ENCODE assay signal across 10 mouse cellular contexts in the genomic region with DNA sequence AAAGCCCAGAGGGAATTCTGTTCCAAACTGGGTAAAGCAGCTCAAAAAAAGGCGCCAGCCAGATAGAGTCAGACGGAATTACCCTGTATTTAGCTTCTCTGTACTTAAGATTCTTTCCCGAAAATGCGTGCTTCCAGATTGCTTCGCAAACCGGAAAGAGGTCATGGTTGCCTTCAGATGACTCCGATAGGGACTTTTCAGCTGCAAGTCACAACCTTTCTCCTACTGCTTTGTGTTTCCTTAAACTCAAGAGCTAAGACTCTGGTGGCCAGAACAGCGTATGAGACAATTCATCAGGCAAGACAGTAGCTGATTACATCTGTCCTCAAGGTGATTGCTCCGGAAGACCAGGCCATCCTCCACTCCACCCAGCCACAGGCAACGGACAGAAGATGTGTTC. TPM values are rescaled to one million over a fixed set of nuclear protein-coding genes. Genes with fewer than 3 reads are reported as not detected.
DNase-seq lines count a peak whose midpoint lies in the region; ATAC-seq and TF ChIP-seq lines count a peak whose summit lies in the region.
"Had no signal": no experiment of that assay in that cellular context is flagged by ENCODE, and none has a peak within 500 bp of the region (broad histone marks: within the 10 kb centered on the region; RNA-seq: fewer than 3 reads in every experiment).

No protein-coding gene starts in this region.

- no peak overlapping the region for H3K9ac ChIP-seq in liver, adult 2 months (ENCODE audit: low read depth, low read length)
- no peak overlapping the region for H3K9ac ChIP-seq in liver, embryonic 11.5 days (ENCODE audit: low read depth, low read length)
- peak overlapping the region; percentile 32; the same call in 1 of the 2 replicates for H3K9ac ChIP-seq in heart, postnatal 0 days (replicated peaks; ENCODE audit: low read depth, low read length)
- H3K9ac ChIP-seq: hindbrain, embryonic 12.5 days had no signal

- H3K79me2 ChIP-seq in liver, adult 2 months (ENCODE audit: control insufficient read depth, insufficient read depth, low read length), result no peaks in the 10 kb centered on the region

- WGBS in liver, adult 2 months, result 80% methylated on average over 10 of the region's 10 CpGs
- WGBS in liver, embryonic 11.5 days, result 78% methylated on average over 10 of the region's 10 CpGs
- WGBS in heart, postnatal 0 days, result 46% methylated on average over 10 of the region's 10 CpGs

- H3K36me3 ChIP-seq in liver, adult 2 months (ENCODE audit: control insufficient read depth, insufficient read depth, low read length), result no peaks in the 10 kb centered on the region
- H3K36me3 ChIP-seq in liver, embryonic 11.5 days (ENCODE audit: control insufficient read depth, insufficient read depth, low read length), result no peaks in the 10 kb centered on the region
- H3K36me3 ChIP-seq in heart, postnatal 0 days (replicated peaks; ENCODE audit: control insufficient read depth, insufficient read depth, low read length), result no peaks in the 10 kb centered on the region
- H3K36me3 ChIP-seq: hindbrain, embryonic 12.5 days had no signal

- no peak overlapping the region for H3K27ac ChIP-seq in liver, adult 2 months (replicated peaks; ENCODE audit: insufficient read depth, low read depth, low read length)
- no peak overlapping the region for H3K27ac ChIP-seq in liver, embryonic 11.5 days (ENCODE audit: low read depth, low read length)
- H3K27ac ChIP-seq in brown adipose tissue, adult 24 weeks (replicated peaks; ENCODE audit: low read depth, low read length), result peak overlapping the region; percentile 25
- peak overlapping the region; percentile 76 for H3K27ac ChIP-seq in heart, postnatal 0 days (ENCODE audit: low read depth)
- H3K27ac ChIP-seq: hindbrain, embryonic 12.5 days had no signal

- no peak for TF ChIP-seq POLR2A in liver, adult 2 months (IDR thresholded peaks at IDR 0.05; ENCODE audit: extremely low read depth, insufficient read depth, low read length)

- no peak for TF ChIP-seq CTCF in liver, adult 2 months (IDR thresholded peaks at IDR 0.05; ENCODE audit: low read depth, low read length)
- no peak for TF ChIP-seq CTCF in heart, postnatal 0 days (IDR thresholded peaks at IDR 0.05; ENCODE audit: low read depth)

- H3K27me3 ChIP-seq in liver, adult 2 months (ENCODE audit: control insufficient read depth, insufficient read depth, low read length), result no peaks in the 10 kb centered on the region
- H3K27me3 ChIP-seq in liver, embryonic 11.5 days (replicated peaks; ENCODE audit: control insufficient read depth, insufficient read depth, low read length), result no peaks in the 10 kb centered on the region
- H3K27me3 ChIP-seq in heart, postnatal 0 days (ENCODE audit: control insufficient read depth, insufficient read depth, low read length), result no peaks in the 10 kb centered on the region
- H3K27me3 ChIP-seq: hindbrain, embryonic 12.5 days had no signal

- no peak for TF ChIP-seq EP300 in heart, postnatal 0 days (IDR thresholded peaks at IDR 0.05; ENCODE audit: low read depth)

- no peak overlapping the region for H3K4me2 ChIP-seq in liver, embryonic 11.5 days
- H3K4me2 ChIP-seq in heart, postnatal 0 days (ENCODE audit: low read depth, low read length), result peak overlapping the region; percentile 58
- H3K4me2 ChIP-seq: hindbrain, embryonic 12.5 days had no signal

- H3K4me1 ChIP-seq in liver, adult 2 months (ENCODE audit: control insufficient read depth, insufficient read depth, low read length), result no peaks in the 10 kb centered on the region; the same call in 1 of the 2 replicates
- no peaks in the 10 kb centered on the region for H3K4me1 ChIP-seq in liver, embryonic 11.5 days (replicated peaks; ENCODE audit: control insufficient read depth, insufficient read depth, low read length)
- no peaks in the 10 kb centered on the region for H3K4me1 ChIP-seq in brown adipose tissue, adult 24 weeks (ENCODE audit: control insufficient read depth, insufficient read depth, insufficient read length, low read length)
- H3K4me1 ChIP-seq in heart, postnatal 0 days (ENCODE audit: control insufficient read depth, insufficient read depth), result peaks cover 12% of the 10 kb centered on the region
- H3K4me1 ChIP-seq: hindbrain, embryonic 12.5 days had no signal

- H3K4me3 ChIP-seq in liver, adult 2 months (ENCODE audit: insufficient read depth, low read depth, low read length), result no peak overlapping the region
- H3K4me3 ChIP-seq in liver, embryonic 11.5 days (ENCODE audit: low read depth, low read length), result no peak overlapping the region
- H3K4me3 ChIP-seq in brown adipose tissue, adult 24 weeks (ENCODE audit: insufficient read depth, low read depth, low read length), result 0 out of 2 replicates have a peak overlapping the region, but pooled peaks have one; percentile 2
- peak overlapping the region; percentile 45 for H3K4me3 ChIP-seq in heart, postnatal 0 days (ENCODE audit: low read depth, low read length)
- H3K4me3 ChIP-seq: hindbrain, embryonic 12.5 days had no signal

- peak; percentile 47 for DNase-seq in adrenal gland, adult 2 months
- no peak for DNase-seq in adrenal gland, postnatal 4 days (ENCODE audit: low spot score in 2 of 2)
- peak; percentile 4 for DNase-seq in liver, adult 2 months (ENCODE audit: extremely low read depth, low read depth, low spot score)
- no peak for DNase-seq in liver, embryonic 11.5 days (ENCODE audit: low spot score)
- no peak for DNase-seq in heart, postnatal 0 days (ENCODE audit: low spot score)
- no peak for DNase-seq in retina, postnatal 1 day
- DNase-seq: right cerebral cortex, postnatal 4 days had no signal

- H3K9me3 ChIP-seq in liver, embryonic 11.5 days (ENCODE audit: control insufficient read depth, low read length), result no peaks in the 10 kb centered on the region
- H3K9me3 ChIP-seq in heart, postnatal 0 days (replicated peaks; ENCODE audit: control insufficient read depth, low read length), result no peaks in the 10 kb centered on the region
- H3K9me3 ChIP-seq: hindbrain, embryonic 12.5 days had no signal

- no peak for ATAC-seq in liver, embryonic 11.5 days (replicated peaks; ENCODE audit: low FRiP score)
- no peak for ATAC-seq in heart, postnatal 0 days (ENCODE audit: insufficient read depth, low read depth)
- ATAC-seq in monocyte, adult 5-6 weeks (replicated peaks; ENCODE audit: insufficient number of reproducible peaks, low FRiP score, low TSS enrichment, poor library complexity, severe bottlenecking), result no peak

RNA-seq across cellular contexts. Expression of a gene that starts 53.8 kb away (rescaled TPM):
- 10 to 100 TPM; 58.1 to 58.5 TPM for total RNA-seq in adrenal gland, adult 2 months (2021)
- 31.6 and 42.5 TPM in 2 replicates for polyA plus RNA-seq in adrenal gland, adult 2 months (2012; rRNA removed)
- 10 to 100 TPM; 74.4 to 77.5 TPM for total RNA-seq in adrenal gland, postnatal 4 days (2021)
- 32.5 and 37.4 TPM in 2 replicates for total RNA-seq in liver, adult 2 months (2014; rRNA removed)
- 5.7 and 9.7 TPM in 2 replicates for polyA plus RNA-seq in liver, adult 2 months (2012; rRNA removed)
- polyA plus RNA-seq in liver, embryonic 11.5 days (2014; fragmentation: Nextera tagmentation; extraction: Ambion mirVana), result 46.5 and 54.6 TPM in 2 replicates
- polyA plus RNA-seq in brown adipose tissue, adult 24 weeks (2012; ENCODE audit: insufficient read depth, insufficient read length, missing spikeins), result 27.5 and 35.0 TPM in 2 replicates
- total RNA-seq in heart, postnatal 0 days (2014; rRNA removed; ENCODE audit: low replicate concordance), result 130 and 137 TPM in 2 replicates
- polyA plus RNA-seq in heart, postnatal 0 days (2015; fragmentation: Nextera tagmentation; extraction: Ambion mirVana), result 48.8 and 67.5 TPM in 2 replicates
- total RNA-seq in monocyte, adult 5-6 weeks (2017), result 87.0 to 108 TPM (median 106 TPM) in 3 replicates

Comparison
In these comparisons a context has a peak if more than half of its experiments do, and no peak if none do; other contexts are left out.
1. DNase-seq: peak in adrenal gland, adult 2 months (single experiment) and liver, adult 2 months (single experiment); none in adrenal gland, postnatal 4 days (0 of 2), liver, embryonic 11.5 days (single experiment), heart, postnatal 0 days (single experiment) and retina, postnatal 1 day (single experiment).
2. H3K27ac ChIP-seq: peak in brown adipose tissue, adult 24 weeks (single experiment) and heart, postnatal 0 days (single experiment); none in liver, adult 2 months (single experiment) and liver, embryonic 11.5 days (single experiment).
3. H3K4me3 ChIP-seq: peak in brown adipose tissue, adult 24 weeks (single experiment) and heart, postnatal 0 days (single experiment); none in liver, adult 2 months (single experiment) and liver, embryonic 11.5 days (single experiment).